Mouse (Mus musculus) heart, embryonic 12.5 days (tissue): ENCODE data around the gene Clec18a. TPM values are rescaled to one million over a fixed set of nuclear protein-coding genes. Genes with fewer than 3 reads are reported as not detected.

Source experiments
- ATAC-seq: fragments of 200-750 bp; cut with Nextera tagmentation; 2 replicates; pipeline ENCODE4 v1.8.0; 2017; ENCODE audit warnings: moderate TSS enrichment, moderate library complexity; ENCODE audit not compliant: insufficient number of reproducible peaks, low FRiP score
- H3K27ac ChIP-seq: fragments of 300-500 bp; sonication (generic); 2 replicates; pipeline ENCODE4 v1.5.1; 2016; ENCODE audit warnings: mild to moderate bottlenecking, moderate library complexity; ENCODE audit not compliant: poor library complexity, severe bottlenecking
- H3K27me3 ChIP-seq: fragments of 300-500 bp; sonication (generic); replicated peaks from 2 replicates; pipeline ENCODE4 v1.6.1; 2016; ENCODE audit warnings: mild to moderate bottlenecking, moderate library complexity
- H3K36me3 ChIP-seq: fragments of 300-500 bp; sonication (generic); 2 replicates; pipeline ENCODE4 v1.6.1; 2016; ENCODE audit warnings: mild to moderate bottlenecking, moderate library complexity
- H3K4me1 ChIP-seq: fragments of 300-500 bp; sonication (generic); replicated peaks from 2 replicates; pipeline ENCODE4 v1.6.1; 2016; ENCODE audit warnings: mild to moderate bottlenecking
- H3K4me2 ChIP-seq: fragments of 300-500 bp; sonication (generic); 2 replicates; pipeline ENCODE4 v1.6.1; 2016; ENCODE audit warnings: mild to moderate bottlenecking, moderate library complexity
- H3K4me3 ChIP-seq: fragments of 300-500 bp; sonication (generic); 2 replicates; pipeline ENCODE4 v1.5.1; 2016; ENCODE audit warnings: mild to moderate bottlenecking
- H3K9ac ChIP-seq: fragments of 300-500 bp; sonication (generic); 2 replicates; pipeline ENCODE4 v1.6.1; 2016; ENCODE audit warnings: mild to moderate bottlenecking, moderate library complexity
- H3K9me3 ChIP-seq: fragments of 300-500 bp; sonication (generic); replicated peaks from 2 replicates; pipeline ENCODE4 v1.6.1; 2016; ENCODE audit warnings: mild to moderate bottlenecking, moderate library complexity
- WGBS: fragments of 180-500 bp; shearing (Covaris S2); methylation state at CpG from one replicate; pipeline ENCODE4 v1.1.7; 2016; 5-methylcytosine and 5-hydroxymethylcytosine counted together
- polyA plus RNA-seq: library from polyadenylated mRNA; unstranded; fragments of >200 nt; fragmentation: Nextera tagmentation; extraction: Ambion mirVana; gene quantifications from 2 replicates; pipeline ENCODE4 v1.2.1, GENCODE M21; 2016

Gene Clec18a
- polyA plus RNA-seq, 1 experiment from 2014 or later = not detected

- H3K4me3 ChIP-seq = no peak overlapping the region
- H3K9ac ChIP-seq = no peak overlapping the region
- H3K4me1 ChIP-seq = peaks cover 25% of the 10 kb centered on the region
- H3K36me3 ChIP-seq = peaks cover 59% of the 10 kb centered on the region
- no peak for ATAC-seq
- no peaks in the 10 kb centered on the region for H3K9me3 ChIP-seq
- WGBS = 65% methylated on average over 2 of the region's 2 CpGs
- H3K27me3 ChIP-seq = no peaks in the 10 kb centered on the region
- H3K27ac ChIP-seq = no peak overlapping the region
- H3K4me2 ChIP-seq = no peak overlapping the region
Observed at GRCm38 (mm10) chr8:111055661-111056060, 36.6 kb downstream of the Clec18a start.

- Histone ChIP-seq H3K9ac (peak overlapping the region; percentile 24; the same call in 1 of the 2 replicates), H3K27me3 (no peaks in the 10 kb centered on the region), H3K4me2 (no peak overlapping the region), H3K4me1 (peaks cover 22% of the 10 kb centered on the region), H3K4me3 (no peak overlapping the region), H3K27ac (no peak overlapping the region), H3K36me3 (peaks cover 64% of the 10 kb centered on the region), H3K9me3 (no peaks in the 10 kb centered on the region)
- no peak for ATAC-seq
- 83% methylated on average over 17 of the region's 17 CpGs for WGBS
Observed at GRCm38 (mm10) chr8:111055031-111055634, 37.1 kb downstream of the Clec18a start.

GRCm38 (mm10) chr8:111053827-111054518, 38.3 kb downstream of the Clec18a start:
- Histone ChIP-seq H3K4me1 (peaks cover 19% of the 10 kb centered on the region), H3K27me3 (no peaks in the 10 kb centered on the region), H3K27ac (no peak overlapping the region), H3K4me3 (no peak overlapping the region), H3K9ac (no peak overlapping the region), H3K9me3 (no peaks in the 10 kb centered on the region), H3K36me3 (peaks cover 76% of the 10 kb centered on the region), H3K4me2 (no peak overlapping the region)
- no peak for ATAC-seq
- WGBS = 93% methylated on average over 12 of the region's 12 CpGs

GRCm38 (mm10) chr8:111049106-111049505, 43.1 kb downstream of the Clec18a start:
- Histone ChIP-seq H3K9ac (no peak overlapping the region), H3K9me3 (no peaks in the 10 kb centered on the region), H3K4me3 (no peak overlapping the region), H3K36me3 (peaks cover 98% of the 10 kb centered on the region), H3K4me2 (no peak overlapping the region), H3K4me1 (no peaks in the 10 kb centered on the region), H3K27ac (no peak overlapping the region), H3K27me3 (no peaks in the 10 kb centered on the region)
- 93% methylated on average over 7 of the region's 7 CpGs for WGBS
- no peak for ATAC-seq

GRCm38 (mm10) chr8:111048694-111049093, 43.5 kb downstream of the Clec18a start:
- Histone ChIP-seq H3K9ac (no peak overlapping the region), H3K27me3 (no peaks in the 10 kb centered on the region), H3K9me3 (no peaks in the 10 kb centered on the region), H3K4me2 (no peak overlapping the region), H3K27ac (no peak overlapping the region), H3K36me3 (peaks cover 97% of the 10 kb centered on the region), H3K4me1 (no peaks in the 10 kb centered on the region), H3K4me3 (no peak overlapping the region)
- WGBS = 92% methylated on average over 2 of the region's 2 CpGs
- no peak for ATAC-seq

- WGBS = 48% methylated on average over 2 of the region's 2 CpGs
- Histone ChIP-seq H3K27me3 (no peaks in the 10 kb centered on the region), H3K9ac (no peak overlapping the region), H3K9me3 (no peaks in the 10 kb centered on the region), H3K4me3 (no peak overlapping the region), H3K27ac (no peak overlapping the region), H3K36me3 (peaks cover 96% of the 10 kb centered on the region), H3K4me2 (no peak overlapping the region), H3K4me1 (no peaks in the 10 kb centered on the region)
- ATAC-seq = no peak
Observed at GRCm38 (mm10) chr8:111044003-111044734, 48.1 kb downstream of the Clec18a start.

- Histone ChIP-seq H3K9me3 (no peaks in the 10 kb centered on the region), H3K36me3 (peaks cover 94% of the 10 kb centered on the region), H3K4me2 (no peak overlapping the region), H3K4me3 (no peak overlapping the region), H3K4me1 (no peaks in the 10 kb centered on the region), H3K9ac (no peak overlapping the region), H3K27me3 (no peaks in the 10 kb centered on the region), H3K27ac (no peak overlapping the region)
- WGBS = 97% methylated on average over 19 of the region's 19 CpGs
- no peak for ATAC-seq
Observed at GRCm38 (mm10) chr8:111042546-111042945, 49.7 kb downstream of the Clec18a start.

- Histone ChIP-seq H3K27me3 (peaks cover 4% of the 10 kb centered on the region; the same call in 1 of the 2 replicates), H3K4me2 (no peak overlapping the region), H3K36me3 (peaks cover 49% of the 10 kb centered on the region), H3K4me3 (no peak overlapping the region), H3K27ac (no peak overlapping the region), H3K9ac (no peak overlapping the region), H3K4me1 (peaks cover 13% of the 10 kb centered on the region), H3K9me3 (no peaks in the 10 kb centered on the region)
- ATAC-seq = no peak
- 94% methylated on average over 15 of the region's 15 CpGs for WGBS
Observed at GRCm38 (mm10) chr8:111036591-111036990, 55.6 kb downstream of the Clec18a start.

GRCm38 (mm10) chr8:111034276-111034675, 58.0 kb downstream of the Clec18a start:
- H3K4me3 ChIP-seq = peak overlapping the region; percentile 76
- H3K27ac ChIP-seq = peak overlapping the region; percentile 67; the same call in 1 of the 2 replicates
- H3K36me3 ChIP-seq = peaks cover 29% of the 10 kb centered on the region
- H3K4me1 ChIP-seq = peaks cover 13% of the 10 kb centered on the region
- H3K4me2 ChIP-seq = peak overlapping the region; percentile 69
- peak; percentile 20; the same call in 1 of the 2 replicates for ATAC-seq
- no peaks in the 10 kb centered on the region for H3K9me3 ChIP-seq
- 19% methylated on average over 12 of the region's 12 CpGs for WGBS
- H3K27me3 ChIP-seq = peaks cover 10% of the 10 kb centered on the region
- H3K9ac ChIP-seq = peak overlapping the region; percentile 75

- ATAC-seq = peak; percentile 99
- WGBS = 6% methylated on average over 37 of the region's 37 CpGs
- Histone ChIP-seq H3K9ac (peak overlapping the region; percentile 75), H3K9me3 (no peaks in the 10 kb centered on the region), H3K36me3 (peaks cover 23% of the 10 kb centered on the region), H3K4me3 (peak overlapping the region; percentile 76), H3K4me2 (peak overlapping the region; percentile 69), H3K4me1 (peaks cover 13% of the 10 kb centered on the region), H3K27ac (peak overlapping the region; percentile 67), H3K27me3 (peaks cover 10% of the 10 kb centered on the region)
Observed at GRCm38 (mm10) chr8:111033482-111034215, 58.6 kb downstream of the Clec18a start.
